Mouse (Mus musculus): Measurements from ENCODE around the gene Cmip. TPM values are rescaled to one million over a fixed set of nuclear protein-coding genes. Genes with fewer than 3 reads are reported as not detected.
A peak's percentile ranks its signal among the peaks of the same experiment; 100 is the strongest.

The Cmip gene
- total RNA-seq, 2 experiments from 2014 or later: 299 to 317 TPM

GRCm38 (mm10) chr8:117455701-117456100 lies 198.8 kb downstream of the Cmip start:
- DNase-seq (ENCODE audit: low spot score in 2 of 2): no peak

- DNase-seq (ENCODE audit: low spot score in 2 of 2): no peak
Observed at GRCm38 (mm10) chr8:117458440-117458839, 201.6 kb downstream of the Cmip start.

- DNase-seq (ENCODE audit: low spot score in 2 of 2): no peak
Observed at GRCm38 (mm10) chr8:117462701-117463284, 205.9 kb downstream of the Cmip start.

- no peak for DNase-seq (ENCODE audit: low spot score in 2 of 2)
Observed at GRCm38 (mm10) chr8:117464525-117464924, 207.7 kb downstream of the Cmip start.

GRCm38 (mm10) chr8:117465250-117465649 lies 208.4 kb downstream of the Cmip start:
- DNase-seq (ENCODE audit: low spot score in 2 of 2): peak; percentile 62 to 68

- DNase-seq (ENCODE audit: low spot score in 2 of 2): no peak
Observed at GRCm38 (mm10) chr8:117467466-117467865, 210.6 kb downstream of the Cmip start.

GRCm38 (mm10) chr8:117469431-117470341 lies 212.8 kb downstream of the Cmip start:
- DNase-seq (ENCODE audit: low spot score in 2 of 2): no peak

- DNase-seq (ENCODE audit: low spot score in 2 of 2): peak; percentile 88 to 91
Observed at GRCm38 (mm10) chr8:117470342-117470781, 213.5 kb downstream of the Cmip start.

- peak; percentile 80 to 81 for DNase-seq (ENCODE audit: low spot score in 2 of 2)
Observed at GRCm38 (mm10) chr8:117471174-117471573, 214.3 kb downstream of the Cmip start.

- DNase-seq (ENCODE audit: low spot score in 2 of 2): no peak
Observed at GRCm38 (mm10) chr8:117471655-117472054, 214.8 kb downstream of the Cmip start.

GRCm38 (mm10) chr8:117472332-117472731 lies 215.5 kb downstream of the Cmip start:
- no peak for DNase-seq (ENCODE audit: low spot score in 2 of 2)

- peak; percentile 92 to 97 for DNase-seq (ENCODE audit: low spot score in 2 of 2)
Observed at GRCm38 (mm10) chr8:117474944-117475343, 218.1 kb downstream of the Cmip start.

GRCm38 (mm10) chr8:117475819-117476218 lies 219.0 kb downstream of the Cmip start:
- no peak for DNase-seq (ENCODE audit: low spot score in 2 of 2)

- DNase-seq (ENCODE audit: low spot score in 2 of 2): no peak
Observed at GRCm38 (mm10) chr8:117478082-117478481, 221.2 kb downstream of the Cmip start.

- DNase-seq (ENCODE audit: low spot score in 2 of 2): no peak
Observed at GRCm38 (mm10) chr8:117479996-117480395, 223.1 kb downstream of the Cmip start.

- no peak for DNase-seq (ENCODE audit: low spot score in 2 of 2)
Observed at GRCm38 (mm10) chr8:117480516-117480915, 223.7 kb downstream of the Cmip start.

- no peak for DNase-seq (ENCODE audit: low spot score in 2 of 2)
Observed at GRCm38 (mm10) chr8:117481830-117482229, 225.0 kb downstream of the Cmip start.

- DNase-seq (ENCODE audit: low spot score in 2 of 2): no peak
Observed at GRCm38 (mm10) chr8:117484731-117485130, 227.9 kb downstream of the Cmip start.

- DNase-seq (ENCODE audit: low spot score in 2 of 2): no peak
Observed at GRCm38 (mm10) chr8:117485316-117485715, 228.5 kb downstream of the Cmip start.

GRCm38 (mm10) chr8:117488246-117489005 lies 231.6 kb downstream of the Cmip start:
- DNase-seq (ENCODE audit: low spot score in 2 of 2): no peak

GRCm38 (mm10) chr8:117493543-117493942 lies 236.7 kb downstream of the Cmip start:
- DNase-seq (ENCODE audit: low spot score in 2 of 2): no peak

GRCm38 (mm10) chr8:117494874-117495273 lies 238.0 kb downstream of the Cmip start:
- DNase-seq (ENCODE audit: low spot score in 2 of 2): no peak
